12 mouse cellular contexts compared by ENCODE assay signal in genomic region chr1:56979531-56980395, GRCm38 (mm10). TPM values are rescaled to one million over a fixed set of nuclear protein-coding genes. Genes with fewer than 3 reads are reported as not detected.
DNase-seq lines count a peak whose midpoint lies in the region; ATAC-seq and TF ChIP-seq lines count a peak whose summit lies in the region.
"Had no signal": no experiment of that assay in that cellular context is flagged by ENCODE, and none has a peak within 500 bp of the region (broad histone marks: within the 10 kb centered on the region; RNA-seq: fewer than 3 reads in every experiment).

No protein-coding gene starts in this region.

- CTCF ChIA-PET in Patski (lab: Charles Lee) = no interaction called here

- no peak overlapping the region for H3K4me3 ChIP-seq in intestine, embryonic 14.5 days (ENCODE audit: low read depth, low read length)
- H3K4me3 ChIP-seq in intestine, embryonic 15.5 days (replicated peaks) = no peak overlapping the region
- no peak overlapping the region for H3K4me3 ChIP-seq in limb, embryonic 10.5 days

- H3K9me3 ChIP-seq in intestine, embryonic 14.5 days (ENCODE audit: control insufficient read depth, low read length) = no peaks in the 10 kb centered on the region
- H3K9me3 ChIP-seq in intestine, embryonic 15.5 days = no peaks in the 10 kb centered on the region
- no peaks in the 10 kb centered on the region for H3K9me3 ChIP-seq in limb, embryonic 10.5 days (replicated peaks)
- H3K9me3 ChIP-seq: limb, embryonic 15.5 days had no signal

- 16% methylated on average over 7 of the region's 7 CpGs for WGBS in intestine, embryonic 14.5 days
- 10% methylated on average over 7 of the region's 7 CpGs for WGBS in intestine, embryonic 15.5 days
- 2% methylated on average over 7 of the region's 7 CpGs for WGBS in limb, embryonic 10.5 days

- no peak overlapping the region for H3K9ac ChIP-seq in intestine, embryonic 14.5 days (ENCODE audit: low read length)
- no peak overlapping the region for H3K9ac ChIP-seq in intestine, embryonic 15.5 days
- H3K9ac ChIP-seq: limb, embryonic 15.5 days had no signal

- peak overlapping the region; percentile 34; the same call in 1 of the 2 replicates for H3K4me2 ChIP-seq in intestine, embryonic 14.5 days (ENCODE audit: low read length)
- no peak overlapping the region; the same call in 1 of the 2 replicates for H3K4me2 ChIP-seq in intestine, embryonic 15.5 days (replicated peaks)

- ATAC-seq in intestine, embryonic 14.5 days (replicated peaks; ENCODE audit: low FRiP score, low TSS enrichment, low read depth) = no peak
- no peak for ATAC-seq in intestine, embryonic 15.5 days
- ATAC-seq in Patski = peak; percentile 41
- no peak for ATAC-seq in frontal cortex, adult (ENCODE audit: low TSS enrichment)

- H3K4me1 ChIP-seq in intestine, embryonic 14.5 days (replicated peaks; ENCODE audit: control insufficient read depth, insufficient read depth, low read length) = peaks cover 13% of the 10 kb centered on the region; the same call in 1 of the 2 replicates
- peaks cover 12% of the 10 kb centered on the region; the same call in 1 of the 2 replicates for H3K4me1 ChIP-seq in intestine, embryonic 15.5 days (replicated peaks)
- peaks cover 64% of the 10 kb centered on the region for H3K4me1 ChIP-seq in limb, embryonic 10.5 days

- peaks cover 89% of the 10 kb centered on the region for H3K27me3 ChIP-seq in intestine, embryonic 14.5 days (replicated peaks; ENCODE audit: control insufficient read depth, insufficient read depth, low read length)
- H3K27me3 ChIP-seq in intestine, embryonic 15.5 days (replicated peaks) = peaks cover 65% of the 10 kb centered on the region
- no peaks in the 10 kb centered on the region for H3K27me3 ChIP-seq in Patski
- H3K27me3 ChIP-seq in limb, embryonic 10.5 days (ENCODE audit: low read depth, poor library complexity, severe bottlenecking) = peaks cover 96% of the 10 kb centered on the region

- peak; percentile 63 for DNase-seq in intestine, embryonic 14.5 days (ENCODE audit: low spot score)
- no peak for DNase-seq in Patski (ENCODE audit: low read depth, low spot score)
- DNase-seq in embryo, embryonic 10.5 days (ENCODE audit: low spot score) = peak; percentile 58
- peak; percentile 50 for DNase-seq in limb, embryonic 10.5 days (ENCODE audit: low spot score)
- no peak for DNase-seq in thymus, adult 18-20 months
- DNase-seq: adrenal gland, postnatal 14 days; cerebellum, adult 18-20 months; heart, postnatal 10 days; spleen, adult 18-20 months had no signal

- H3K27ac ChIP-seq in intestine, embryonic 14.5 days (ENCODE audit: low read depth) = no peak overlapping the region
- no peak overlapping the region for H3K27ac ChIP-seq in intestine, embryonic 15.5 days
- no peak overlapping the region for H3K27ac ChIP-seq in limb, embryonic 10.5 days
- H3K27ac ChIP-seq: limb, embryonic 15.5 days had no signal

- TF ChIP-seq CTCF in Patski (IDR thresholded peaks at IDR 0.05) = no peak

- POLR2A ChIA-PET in Patski (lab: Charles Lee) = no interaction called here

- in situ Hi-C loops in Patski (cut with MboI; ENCODE audit: low pct_unique_long_range_greater_than_20kb) = loop anchor here (25.0 kb wide), 1 partner anchor 642 kb away; no protein-coding TSS in a partner anchor

- no peaks in the 10 kb centered on the region for H3K36me3 ChIP-seq in intestine, embryonic 14.5 days (ENCODE audit: control insufficient read depth, insufficient read depth, low read length)
- no peaks in the 10 kb centered on the region for H3K36me3 ChIP-seq in intestine, embryonic 15.5 days
- no peaks in the 10 kb centered on the region for H3K36me3 ChIP-seq in limb, embryonic 10.5 days
- H3K36me3 ChIP-seq: limb, embryonic 15.5 days had no signal

RNA-seq across cellular contexts. Expression of gene Satb2, which starts 1.3 kb away (rescaled TPM):
- 4.3 and 4.6 TPM in 2 replicates for polyA plus RNA-seq in intestine, embryonic 14.5 days (2014; fragmentation: Nextera tagmentation; extraction: Ambion mirVana)
- 2.7 and 2.9 TPM in 2 replicates for polyA plus RNA-seq in intestine, embryonic 15.5 days (2015; fragmentation: Nextera tagmentation; extraction: Ambion mirVana)
- polyA plus RNA-seq in Patski (2021) = 5.1 TPM
- polyA plus RNA-seq in limb, embryonic 10.5 days (2016; fragmentation: Nextera tagmentation; extraction: Ambion mirVana) = 1.1 and 2.2 TPM in 2 replicates

Comparison
In these comparisons a context has a peak if more than half of its experiments do, and no peak if none do; other contexts are left out.
1. DNase-seq: peak in intestine, embryonic 14.5 days (single experiment), embryo, embryonic 10.5 days (single experiment) and limb, embryonic 10.5 days (single experiment); none in Patski (single experiment) and thymus, adult 18-20 months (0 of 2).